Mouse (Mus musculus) midbrain, embryonic 12.5 days (tissue): ENCODE measurements around the gene Mettl25. TPM values are rescaled to one million over a fixed set of nuclear protein-coding genes. Genes with fewer than 3 reads are reported as not detected.
A peak's percentile ranks its signal among the peaks of the same experiment; 100 is the strongest.

Experiments
- ATAC-seq: fragments of 200-750 bp; cut with Nextera tagmentation; 2 replicates; pipeline ENCODE4 v1.8.0; 2017; ENCODE audit warnings: low read depth, moderate TSS enrichment, moderate library complexity; ENCODE audit not compliant: low FRiP score
- H3K27ac ChIP-seq: fragments of 300-500 bp; sonication (generic); replicated peaks from 2 replicates; pipeline ENCODE4 v1.5.1; 2016; ENCODE audit warnings: mild to moderate bottlenecking
- H3K27me3 ChIP-seq: fragments of 300-500 bp; sonication (generic); 2 replicates; pipeline ENCODE4 v1.6.1; 2016; ENCODE audit warnings: mild to moderate bottlenecking
- H3K36me3 ChIP-seq: fragments of 300-500 bp; sonication (generic); 2 replicates; pipeline ENCODE4 v1.6.1; 2016
- H3K4me1 ChIP-seq: fragments of 300-500 bp; sonication (generic); 2 replicates; pipeline ENCODE4 v1.6.1; 2016
- H3K4me2 ChIP-seq: fragments of 300-500 bp; sonication (generic); replicated peaks from 2 replicates; pipeline ENCODE4 v1.6.1; 2016; ENCODE audit warnings: mild to moderate bottlenecking, moderate library complexity
- H3K4me3 ChIP-seq: fragments of 300-500 bp; sonication (generic); 2 replicates; pipeline ENCODE4 v1.5.1; 2016; ENCODE audit warnings: mild to moderate bottlenecking
- H3K9ac ChIP-seq: fragments of 300-500 bp; sonication (generic); replicated peaks from 2 replicates; pipeline ENCODE4 v1.6.1; 2016; ENCODE audit warnings: mild to moderate bottlenecking, moderate library complexity
- H3K9me3 ChIP-seq: fragments of 300-500 bp; sonication (generic); 2 replicates; pipeline ENCODE4 v1.6.1; 2016; ENCODE audit warnings: mild to moderate bottlenecking
- WGBS: fragments of 180-500 bp; shearing (Covaris S2); methylation state at CpG from one replicate; pipeline ENCODE4 v1.1.7; 2016; 5-methylcytosine and 5-hydroxymethylcytosine counted together
- polyA plus RNA-seq: library from polyadenylated mRNA; unstranded; fragments of >200 nt; fragmentation: Nextera tagmentation; extraction: Ambion mirVana; gene quantifications from 2 replicates; pipeline ENCODE4 v1.2.1, GENCODE M21; 2016

The Mettl25 gene
- polyA plus RNA-seq, 1 experiment from 2014 or later = 14.5 TPM

- WGBS = 85% methylated on average over 5 of the region's 5 CpGs
- Histone ChIP-seq H3K4me3 (no peak overlapping the region), H3K9ac (no peak overlapping the region), H3K27ac (no peak overlapping the region), H3K9me3 (no peaks in the 10 kb centered on the region), H3K4me2 (no peak overlapping the region), H3K4me1 (no peaks in the 10 kb centered on the region), H3K36me3 (no peaks in the 10 kb centered on the region), H3K27me3 (no peaks in the 10 kb centered on the region)
- no peak for ATAC-seq
Measured at GRCm38 (mm10) chr10:105738942-105739341, 102.2 kb downstream of the Mettl25 start.

GRCm38 (mm10) chr10:105727798-105728197 is 113.4 kb downstream of the Mettl25 start:
- Histone ChIP-seq H3K9ac (no peak overlapping the region), H3K27ac (no peak overlapping the region), H3K4me2 (no peak overlapping the region), H3K27me3 (no peaks in the 10 kb centered on the region), H3K4me1 (no peaks in the 10 kb centered on the region), H3K9me3 (no peaks in the 10 kb centered on the region), H3K4me3 (no peak overlapping the region), H3K36me3 (no peaks in the 10 kb centered on the region)
- no peak for ATAC-seq
- 87% methylated on average over 2 of the region's 2 CpGs for WGBS

- H3K9me3 ChIP-seq = no peaks in the 10 kb centered on the region
- no peak overlapping the region for H3K27ac ChIP-seq
- H3K9ac ChIP-seq = no peak overlapping the region
- H3K4me1 ChIP-seq = no peaks in the 10 kb centered on the region
- no peaks in the 10 kb centered on the region for H3K27me3 ChIP-seq
- H3K4me3 ChIP-seq = no peak overlapping the region
- ATAC-seq = no peak
- no peaks in the 10 kb centered on the region for H3K36me3 ChIP-seq
- WGBS = 81% methylated on average over 6 of the region's 6 CpGs
- no peak overlapping the region for H3K4me2 ChIP-seq
Measured at GRCm38 (mm10) chr10:105727353-105727752, 113.8 kb downstream of the Mettl25 start.

GRCm38 (mm10) chr10:105714844-105715243 is 126.3 kb downstream of the Mettl25 start:
- no peaks in the 10 kb centered on the region for H3K9me3 ChIP-seq
- H3K4me3 ChIP-seq = no peak overlapping the region
- H3K9ac ChIP-seq = no peak overlapping the region
- no peaks in the 10 kb centered on the region for H3K36me3 ChIP-seq
- H3K27me3 ChIP-seq = no peaks in the 10 kb centered on the region
- WGBS = 6% methylated on average over 6 of the region's 6 CpGs
- H3K4me2 ChIP-seq = no peak overlapping the region
- H3K4me1 ChIP-seq = no peaks in the 10 kb centered on the region
- ATAC-seq = no peak
- H3K27ac ChIP-seq = no peak overlapping the region

GRCm38 (mm10) chr10:105714366-105714765 is 126.8 kb downstream of the Mettl25 start:
- ATAC-seq = no peak
- H3K9ac ChIP-seq = no peak overlapping the region
- no peaks in the 10 kb centered on the region for H3K9me3 ChIP-seq
- no peak overlapping the region for H3K4me3 ChIP-seq
- H3K27me3 ChIP-seq = no peaks in the 10 kb centered on the region
- 66% methylated on average over 4 of the region's 4 CpGs for WGBS
- H3K4me1 ChIP-seq = no peaks in the 10 kb centered on the region
- no peaks in the 10 kb centered on the region for H3K36me3 ChIP-seq
- no peak overlapping the region for H3K4me2 ChIP-seq
- no peak overlapping the region for H3K27ac ChIP-seq

GRCm38 (mm10) chr10:105713222-105713621 is 128.0 kb downstream of the Mettl25 start:
- Histone ChIP-seq H3K4me1 (no peaks in the 10 kb centered on the region), H3K9me3 (no peaks in the 10 kb centered on the region), H3K27me3 (no peaks in the 10 kb centered on the region), H3K4me2 (no peak overlapping the region), H3K27ac (no peak overlapping the region), H3K9ac (no peak overlapping the region), H3K4me3 (no peak overlapping the region), H3K36me3 (no peaks in the 10 kb centered on the region)
- WGBS = 26% methylated on average over 5 of the region's 5 CpGs
- peak; percentile 66 for ATAC-seq

Other genes with a start within 250 kb of the Mettl25 start
- gene Ccdc59, start 313 bp downstream of the Mettl25 start, polyA plus RNA-seq = 53.8 and 58.2 TPM in 2 replicates